Mouse (Mus musculus) hindbrain, embryonic 14.5 days (tissue): ENCODE data around the gene Dcaf1. TPM values are rescaled to one million over a fixed set of nuclear protein-coding genes. Genes with fewer than 3 reads are reported as not detected.

Experiments used
- ATAC-seq: fragments of 200-750 bp; cut with Nextera tagmentation; 2 replicates; pipeline ENCODE4 v1.8.0; 2017; ENCODE audit warnings: moderate number of reproducible peaks, mild to moderate bottlenecking, moderate TSS enrichment, moderate library complexity; ENCODE audit not compliant: low FRiP score
- DNase-seq: peaks from one replicate; pipeline ENCODE4 v3.0.0-alpha.2; 2015; ENCODE audit warnings: low spot score
- H3K27ac ChIP-seq: fragments of 300-500 bp; sonication (generic); 2 replicates; pipeline ENCODE4 v1.5.1; 2014; ENCODE audit warnings: mild to moderate bottlenecking, moderate library complexity
- H3K27me3 ChIP-seq: fragments of 300-500 bp; sonication (generic); 2 replicates; pipeline ENCODE4 v1.6.1; 2014; ENCODE audit warnings: mild to moderate bottlenecking, low read length, mixed read lengths; ENCODE audit not compliant: control insufficient read depth, insufficient read depth
- H3K36me3 ChIP-seq: fragments of 300-500 bp; sonication (generic); replicated peaks from 2 replicates; pipeline ENCODE4 v1.6.1; 2014; ENCODE audit not compliant: control insufficient read depth, insufficient read depth
- H3K4me1 ChIP-seq: fragments of 300-500 bp; sonication (generic); replicated peaks from 2 replicates; pipeline ENCODE4 v1.6.1; 2014; ENCODE audit warnings: antibody characterized with exemption, low read length, mixed read lengths; ENCODE audit not compliant: control insufficient read depth, insufficient read depth
- H3K4me2 ChIP-seq: fragments of 300-500 bp; sonication (generic); replicated peaks from 2 replicates; pipeline ENCODE4 v1.6.1; 2014; ENCODE audit warnings: mild to moderate bottlenecking, moderate library complexity
- H3K4me3 ChIP-seq: fragments of 300-500 bp; sonication (generic); replicated peaks from 2 replicates; pipeline ENCODE4 v1.5.1; 2014; ENCODE audit warnings: mild to moderate bottlenecking, low read length
- H3K9ac ChIP-seq: fragments of 300-500 bp; sonication (generic); 2 replicates; pipeline ENCODE4 v1.6.1; 2014
- H3K9me3 ChIP-seq: fragments of 300-500 bp; sonication (generic); 2 replicates; pipeline ENCODE4 v1.6.1; 2016; ENCODE audit warnings: low read length; ENCODE audit not compliant: control insufficient read depth
- WGBS: fragments of 180-500 bp; shearing (Covaris S2); extraction: QIAGEN DNeasy Blood & Tissue Kit; methylation state at CpG from one replicate; pipeline ENCODE4 v1.1.7; 2014; 5-methylcytosine and 5-hydroxymethylcytosine counted together
- polyA plus RNA-seq: library from polyadenylated mRNA; unstranded; fragments of >200 nt; fragmentation: Nextera tagmentation; extraction: Ambion mirVana; gene quantifications from 2 replicates; pipeline ENCODE4 v1.2.1, GENCODE M21; 2014

Dcaf1 gene
- polyA plus RNA-seq, 1 experiment from 2014 or later: 18.8 TPM

DNA sequence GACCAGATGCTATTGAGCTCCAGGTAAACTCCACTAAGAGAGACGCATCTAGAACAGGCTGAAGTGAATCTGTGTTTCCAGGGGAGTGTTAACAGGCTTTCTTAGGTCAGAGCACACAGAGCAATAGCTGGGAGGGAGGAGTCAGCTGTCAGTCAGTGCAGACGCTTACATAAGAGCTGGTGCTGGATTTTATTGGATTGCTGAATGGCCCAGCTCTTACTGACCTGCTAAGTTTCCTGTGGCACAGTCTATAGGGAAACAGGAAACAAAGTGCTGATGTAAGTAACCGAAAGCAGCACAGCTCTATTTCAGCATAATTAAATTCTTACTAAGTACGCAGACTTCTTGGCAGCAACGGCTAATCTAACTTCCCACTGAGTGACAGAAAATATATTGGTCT is 87.0 kb downstream of the Dcaf1 start:
- Histone ChIP-seq H3K27me3 (no peaks in the 10 kb centered on the region), H3K27ac (no peak overlapping the region), H3K9ac (no peak overlapping the region), H3K4me3 (no peak overlapping the region), H3K36me3 (peaks cover 80% of the 10 kb centered on the region), H3K9me3 (no peaks in the 10 kb centered on the region), H3K4me1 (no peaks in the 10 kb centered on the region), H3K4me2 (no peak overlapping the region)
- 58% methylated on average over 5 of the region's 5 CpGs for WGBS
- ATAC-seq (no peak), DNase-seq (no peak)

DNA sequence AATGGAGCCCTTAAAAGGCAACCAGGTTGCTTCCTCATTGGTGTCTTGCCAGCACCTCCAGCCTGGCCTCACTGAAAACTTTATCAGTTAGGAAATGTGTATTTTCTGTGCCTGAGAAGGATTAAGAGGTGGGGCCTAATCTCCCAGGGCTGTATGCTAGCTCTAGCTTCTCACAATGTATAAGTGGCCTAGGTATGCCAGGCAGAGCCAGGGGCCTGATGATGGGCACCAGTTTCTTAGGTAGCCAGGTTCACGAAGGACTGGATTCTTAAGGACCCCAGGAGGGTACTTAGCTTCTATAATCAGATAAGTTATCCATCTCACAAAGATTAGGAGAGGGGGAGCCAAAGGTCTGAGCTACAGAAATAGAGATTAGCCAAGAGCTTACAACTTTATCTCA is 90.0 kb downstream of the Dcaf1 start:
- 68% methylated on average over 1 of the region's 1 CpGs for WGBS
- no peaks in the 10 kb centered on the region for H3K27me3 ChIP-seq
- no peak overlapping the region for H3K4me2 ChIP-seq
- no peak overlapping the region for H3K4me3 ChIP-seq
- ATAC-seq (no peak), DNase-seq (no peak)
- no peak overlapping the region for H3K27ac ChIP-seq
- H3K9me3 ChIP-seq: no peaks in the 10 kb centered on the region
- H3K36me3 ChIP-seq: peaks cover 72% of the 10 kb centered on the region
- no peak overlapping the region for H3K9ac ChIP-seq
- H3K4me1 ChIP-seq: no peaks in the 10 kb centered on the region

GRCm38 (mm10) chr9:106913759-106914158 is 92.1 kb downstream of the Dcaf1 start:
- 19% methylated on average over 1 of the region's 1 CpGs for whole genome bisulfite sequencing
- Histone ChIP-seq H3K4me3 (no peak overlapping the region), H3K4me2 (no peak overlapping the region), H3K36me3 (peaks cover 52% of the 10 kb centered on the region), H3K9ac (no peak overlapping the region), H3K27ac (no peak overlapping the region), H3K27me3 (no peaks in the 10 kb centered on the region), H3K4me1 (no peaks in the 10 kb centered on the region), H3K9me3 (no peaks in the 10 kb centered on the region)
- ATAC-seq (no peak), DNase-seq (no peak)

GRCm38 (mm10) chr9:106914878-106915277 is 93.2 kb downstream of the Dcaf1 start:
- no peaks in the 10 kb centered on the region for H3K9me3 ChIP-seq
- H3K27me3 ChIP-seq: no peaks in the 10 kb centered on the region
- peaks cover 44% of the 10 kb centered on the region for H3K36me3 ChIP-seq
- no peak overlapping the region for H3K9ac ChIP-seq
- no peaks in the 10 kb centered on the region for H3K4me1 ChIP-seq
- no peak overlapping the region for H3K4me2 ChIP-seq
- no peak for ATAC-seq
- H3K4me3 ChIP-seq: no peak overlapping the region
- no peak for DNase-seq
- no peak overlapping the region for H3K27ac ChIP-seq
- 85% methylated on average over 6 of the region's 6 CpGs for WGBS

Other genes with a start within 250 kb of the Dcaf1 start
- gene Iqcf6, start 195.3 kb upstream of the Dcaf1 start, polyA plus RNA-seq: not detected in 2 replicates
- 8.3 and 9.0 TPM in 2 replicates for gene Grm2, start 165.8 kb upstream of the Dcaf1 start, polyA plus RNA-seq
- gene Tex264, start 135.9 kb upstream of the Dcaf1 start, polyA plus RNA-seq: 65.7 and 77.9 TPM in 2 replicates
- 4.3 and 4.7 TPM in 2 replicates for gene Rad54l2, start 32.7 kb upstream of the Dcaf1 start, polyA plus RNA-seq
- 27.4 and 27.5 TPM in 2 replicates for gene Rbm15b, start 65.6 kb downstream of the Dcaf1 start, polyA plus RNA-seq
- 171 and 183 TPM in 2 replicates for gene Manf, start 70.1 kb downstream of the Dcaf1 start, polyA plus RNA-seq